Mouse (Mus musculus) kidney, postnatal 10 days (tissue): ENCODE measurements around the gene Psmf1.
A peak's percentile ranks its signal among the peaks of the same experiment; 100 is the strongest.

Experiments used
- DNase-seq: peaks from one replicate; pipeline ENCODE4 v3.0.0; 2021; ENCODE audit warnings: mixed read lengths

The Psmf1 gene

DNA sequence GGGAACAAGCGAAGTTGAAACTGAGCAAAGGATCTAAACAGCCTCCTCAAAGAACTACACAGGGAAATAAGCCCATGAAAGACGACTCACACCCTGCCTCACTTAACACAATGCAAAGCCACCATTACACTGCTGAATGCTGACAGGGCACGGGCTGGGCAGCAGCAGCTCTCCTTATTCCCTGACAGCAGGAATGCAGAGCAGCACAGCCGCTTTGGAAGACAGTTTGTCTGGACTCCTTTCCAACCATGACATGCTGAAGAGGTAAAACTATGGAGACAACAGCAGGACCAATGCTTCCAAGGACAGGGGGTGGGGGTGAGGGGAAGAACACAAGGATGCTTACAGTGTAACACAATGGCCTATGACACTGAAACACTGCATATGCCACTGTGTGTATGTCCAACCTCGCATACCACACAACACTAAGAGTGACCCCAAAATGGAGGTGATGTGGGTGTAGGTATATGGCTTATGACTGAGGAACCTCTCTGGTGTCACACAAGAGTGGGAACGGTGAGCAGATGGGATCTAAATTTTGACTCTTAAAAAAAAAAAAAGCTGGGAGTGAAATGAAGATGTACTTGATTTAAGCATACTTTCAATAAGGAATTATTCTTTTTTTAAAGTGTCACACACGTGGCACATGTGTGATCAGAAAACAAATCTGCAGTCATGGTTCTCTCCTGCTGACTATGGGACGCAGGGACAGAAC lies 10.7 kb downstream of the Psmf1 start:
- DNase-seq = no peak

GRCm38 (mm10) chr2:151724094-151724493 lies 19.9 kb downstream of the Psmf1 start:
- DNase-seq = no peak

DNA sequence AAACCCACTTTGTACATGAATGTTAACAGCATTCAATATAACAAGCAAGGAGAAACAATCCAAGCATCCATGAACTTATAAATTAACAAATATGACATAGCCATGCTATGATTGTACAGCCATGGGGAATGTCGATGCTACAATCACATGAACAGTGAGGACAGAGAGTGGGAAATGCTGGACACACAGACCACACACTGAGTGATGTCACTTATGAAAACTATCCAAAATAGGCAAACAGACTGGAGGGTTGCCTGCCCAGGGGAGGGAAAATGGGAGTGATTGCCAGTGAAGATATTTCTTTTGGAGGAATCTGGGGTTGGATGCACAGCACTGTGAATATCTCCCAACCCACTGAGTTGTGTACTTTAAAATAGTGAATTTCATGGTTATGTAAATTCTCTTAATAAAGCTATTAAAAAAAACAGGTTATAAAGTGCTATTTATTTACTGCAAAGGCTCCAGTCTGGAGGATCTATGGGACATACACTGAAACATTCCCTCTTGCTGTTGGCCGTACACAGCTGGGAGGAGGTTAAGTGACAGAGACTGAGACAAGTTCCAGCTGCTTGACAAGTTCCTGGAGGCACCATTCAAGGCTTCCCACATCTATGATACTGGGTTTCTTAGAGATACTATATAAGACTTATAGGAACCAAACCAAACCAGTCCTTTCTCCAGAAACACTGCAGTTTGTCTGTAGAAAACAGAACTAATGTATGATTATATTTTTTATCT lies 27.5 kb downstream of the Psmf1 start:
- peak; percentile 29 for DNase-seq

DNA sequence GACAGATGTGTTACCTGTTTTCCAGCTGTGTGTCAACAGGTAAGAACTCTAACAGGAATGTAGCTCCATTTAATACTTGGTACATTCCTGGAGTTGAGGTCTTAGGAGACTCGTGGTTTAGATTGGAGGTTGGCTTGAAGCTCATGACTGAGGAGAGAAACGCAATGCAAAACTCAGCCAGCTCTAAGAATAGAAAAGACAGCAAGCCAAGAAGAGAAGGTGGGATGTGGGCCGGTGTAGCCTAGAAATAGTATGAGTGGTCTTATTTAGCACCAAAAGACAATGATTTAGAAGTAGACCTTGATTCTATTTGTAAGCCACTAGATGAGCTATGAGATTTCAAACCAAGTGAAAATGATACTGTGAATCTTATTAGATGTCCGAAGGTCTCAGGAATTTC lies 28.5 kb downstream of the Psmf1 start:
- DNase-seq = no peak

GRCm38 (mm10) chr2:151712647-151713046 lies 31.3 kb downstream of the Psmf1 start:
- DNase-seq = peak; percentile 73

- no peak for DNase-seq
Observed at GRCm38 (mm10) chr2:151702851-151703190, 41.2 kb downstream of the Psmf1 start.

DNA sequence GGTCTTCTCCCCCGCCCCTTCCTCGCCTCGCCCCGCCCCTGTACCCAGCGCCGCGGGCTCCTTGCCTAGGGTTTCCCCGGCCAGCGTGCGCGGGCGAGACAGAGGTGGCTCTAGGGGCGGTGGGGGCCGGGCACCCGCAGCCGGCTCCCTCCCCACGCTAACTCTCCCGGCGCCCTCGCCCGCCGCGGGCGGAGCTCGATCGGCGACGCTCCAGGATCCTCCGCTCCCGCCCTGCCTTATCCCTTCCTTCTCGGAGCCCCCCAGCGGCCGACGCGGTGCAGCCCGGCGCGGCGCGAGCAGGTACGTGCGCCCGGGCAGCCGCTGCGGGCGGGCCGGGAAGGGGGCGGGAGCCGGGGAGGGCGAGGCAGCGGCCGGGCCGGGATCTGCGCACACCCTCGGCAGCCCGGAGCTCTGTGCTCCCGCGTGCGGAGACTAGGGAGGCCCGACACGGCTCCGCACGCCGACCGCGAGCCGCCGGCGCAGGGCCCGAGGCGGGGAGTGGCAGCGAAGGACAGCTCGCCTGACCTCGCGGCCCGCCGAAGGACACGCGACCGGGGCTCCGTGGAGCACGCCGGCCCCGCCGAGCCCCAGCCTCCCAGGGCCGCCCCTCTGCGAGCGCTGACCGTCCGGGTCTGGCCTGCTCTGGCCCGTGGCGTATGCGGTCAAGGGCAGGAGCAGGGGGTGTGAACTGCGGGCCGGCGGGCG lies 41.7 kb downstream of the Psmf1 start:
- peak; percentile 56 for DNase-seq

DNA sequence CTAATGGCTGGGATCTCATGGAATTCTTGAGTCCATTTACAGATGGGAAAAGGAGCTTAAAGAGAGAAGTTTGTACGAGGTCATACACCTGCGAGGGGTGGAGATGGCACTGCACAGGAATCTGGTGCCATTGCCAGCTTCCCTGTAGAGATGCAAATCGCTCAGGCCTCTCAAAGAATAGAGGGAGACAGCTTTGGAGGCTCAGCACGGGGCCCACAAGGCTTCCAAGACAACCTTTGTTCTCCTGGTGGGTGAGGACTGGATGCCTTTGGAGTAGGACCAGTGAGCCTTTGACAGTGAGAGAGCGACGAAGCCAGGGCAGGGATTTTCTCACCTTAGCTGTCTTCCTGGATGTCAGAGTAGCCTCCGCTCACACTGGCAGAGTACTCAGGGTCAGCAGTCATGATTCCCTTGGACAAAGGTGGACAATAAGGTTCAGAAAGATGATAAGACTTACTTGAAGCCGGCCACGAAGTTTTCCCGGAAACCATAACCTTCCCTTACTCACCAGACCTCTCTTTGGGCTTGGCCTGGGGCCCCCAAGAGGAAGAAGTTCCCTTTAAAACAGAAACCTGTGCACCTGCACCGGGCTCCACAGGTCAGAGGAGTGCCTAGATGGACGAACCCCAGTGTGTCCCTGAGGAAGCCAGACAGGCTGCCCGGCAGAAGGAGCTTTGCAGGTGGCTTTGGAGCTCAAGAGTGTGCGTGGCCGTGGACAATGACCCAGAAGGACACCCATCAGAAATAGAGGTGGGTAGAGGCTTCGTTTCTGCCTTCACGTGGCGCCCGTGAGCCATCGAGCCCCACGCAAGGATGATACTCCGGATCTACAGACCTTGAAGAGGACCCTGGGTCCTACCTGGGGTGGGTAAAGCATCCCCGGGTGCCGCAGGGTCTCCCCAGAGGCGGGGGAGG lies 42.5 kb downstream of the Psmf1 start, which contains the start of gene Tmem74b:
Gene Tmem74b, plus strand, starts transcription at position 778 of the 915 bp plus-strand sequence.
- DNase-seq = peak; percentile 9

- DNase-seq = no peak
Observed at GRCm38 (mm10) chr2:151682976-151683375, 61.0 kb downstream of the Psmf1 start.

DNA sequence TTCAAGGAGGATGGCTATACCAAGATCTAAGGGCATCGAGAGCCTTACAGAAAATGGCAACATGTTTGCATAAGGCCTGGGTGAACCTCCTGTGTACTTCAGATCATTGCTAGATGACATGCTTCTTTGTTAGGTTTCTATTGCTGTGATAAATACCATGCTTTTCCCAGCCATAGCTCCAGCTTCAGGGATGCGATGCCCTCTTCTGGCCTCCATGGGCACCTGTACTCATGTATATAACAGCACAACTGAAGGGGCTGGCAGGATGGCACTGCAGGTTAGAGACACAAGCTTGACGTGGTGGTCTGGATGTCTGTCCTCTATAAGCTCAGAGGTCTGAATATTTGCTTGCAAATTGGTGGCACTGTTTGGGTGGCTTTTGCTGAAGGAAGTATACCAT lies 61.6 kb downstream of the Psmf1 start:
- peak; percentile 36 for DNase-seq

- DNase-seq = no peak
Observed at GRCm38 (mm10) chr2:151676234-151676633, 67.8 kb downstream of the Psmf1 start.

DNA sequence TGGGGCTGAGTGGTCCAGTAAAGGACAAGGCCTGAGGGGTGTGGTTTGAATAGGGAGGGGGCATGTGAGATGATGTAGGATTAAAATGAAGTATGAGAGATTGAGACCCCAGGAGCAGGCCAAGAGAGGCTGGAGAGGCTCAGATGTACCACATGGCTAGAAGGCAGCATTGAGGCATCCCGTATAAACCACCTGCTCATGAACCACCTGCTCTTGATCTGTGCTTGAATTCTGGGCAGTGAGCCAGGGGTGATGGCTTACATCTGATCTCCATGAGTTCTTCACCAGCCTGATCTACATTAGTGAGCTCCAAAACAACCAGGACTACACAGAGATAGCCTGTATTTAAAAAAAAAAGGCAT lies 73.0 kb downstream of the Psmf1 start:
- no peak for DNase-seq

GRCm38 (mm10) chr2:151670026-151670967 lies 73.7 kb downstream of the Psmf1 start:
- no peak for DNase-seq

DNA sequence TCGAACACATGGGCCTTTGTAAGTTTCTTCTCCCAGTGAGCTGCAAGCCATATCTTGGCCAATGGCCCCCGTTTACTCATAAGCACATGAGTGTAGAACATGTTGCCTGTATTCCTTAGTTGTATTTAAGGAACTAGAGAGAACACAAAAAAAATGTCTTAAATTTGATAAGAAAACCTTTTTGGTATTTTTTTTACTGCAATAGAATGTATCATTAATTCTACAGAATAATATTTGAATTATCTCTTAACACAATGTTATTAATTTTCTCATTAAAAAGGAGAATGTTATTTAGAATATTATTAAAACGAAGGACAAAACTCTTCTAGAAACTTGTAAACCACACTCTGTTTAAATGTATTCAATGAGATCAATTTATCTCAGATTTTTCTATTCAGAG lies 75.6 kb downstream of the Psmf1 start, which contains the start of gene Rad21l:
Gene Rad21l, minus strand, starts transcription at position 101 of the 400 bp plus-strand sequence.
- DNase-seq = no peak
